Mouse (Mus musculus): ENCODE data around the gene Med13l.

- no peak for TF ChIP-seq CTCF (IDR thresholded peaks at IDR 0.05; ENCODE audit: low read depth, low read length)
- TF ChIP-seq POLR2A (IDR thresholded peaks at IDR 0.05; ENCODE audit: extremely low read depth, insufficient read depth, low read length), result no peak
Measured at GRCm38 (mm10) chr5:118721416-118721815, 160.9 kb downstream of the Med13l start.

All from liver, adult 2 months (tissue).